Mouse (Mus musculus) brown adipose tissue, adult 24 weeks (tissue): ENCODE results near the gene Tpm3-rs7. TPM values are rescaled to one million over a fixed set of nuclear protein-coding genes. Genes with fewer than 3 reads are reported as not detected.
"Not testable (repeated sequence)": the region's sequence is repeated elsewhere in the genome, so short reads cannot be mapped to it uniquely, and the experiment has no call there.

ENCODE experiments used
- H3K27ac ChIP-seq: fragments of 200-500 bp; replicated peaks from 2 replicates; pipeline ENCODE4 v1.5.1; 2012; ENCODE audit warnings: low read depth, mild to moderate bottlenecking, low read length
- H3K4me1 ChIP-seq: fragments of 200-500 bp; 2 replicates; pipeline ENCODE4 v1.6.1; 2012; ENCODE audit warnings: low read length, mixed read lengths; ENCODE audit not compliant: control insufficient read depth, insufficient read depth, insufficient read length
- H3K4me3 ChIP-seq: fragments of 200-500 bp; 2 replicates; pipeline ENCODE4 v1.5.1; 2012; ENCODE audit warnings: low read depth, mild to moderate bottlenecking, low read length, moderate library complexity; ENCODE audit not compliant: insufficient read depth
- polyA plus RNA-seq: library from polyadenylated mRNA; stranded (reverse); fragments of >200 nt; gene quantifications from 2 replicates; pipeline ENCODE4 v1.2.4, GENCODE M21; 2012; ENCODE audit not compliant: missing spikeins, insufficient read depth, insufficient read length

Tpm3-rs7 gene
- 1.0 and 2.9 TPM in 2 replicates for polyA plus RNA-seq

DNA sequence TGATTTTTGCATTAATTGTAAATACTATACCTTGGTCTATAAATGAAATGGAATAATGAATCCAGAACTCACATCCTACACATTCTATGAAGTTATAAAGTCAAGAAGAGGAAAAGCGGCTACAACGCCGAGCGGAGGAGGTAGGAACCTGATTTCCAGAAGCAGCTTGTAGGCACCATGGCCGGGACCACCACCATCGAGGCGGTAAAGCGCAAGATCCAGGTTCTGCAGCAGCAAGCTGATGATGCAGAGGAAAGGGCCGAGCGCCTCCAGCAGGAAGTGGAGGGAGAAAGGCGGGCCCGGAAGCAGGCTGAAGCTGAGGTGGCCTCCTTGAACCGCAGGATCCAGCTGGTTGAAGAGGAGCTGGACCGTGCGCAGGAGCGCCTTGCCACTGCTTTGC is at the start of gene Tpm3-rs7:
Gene Tpm3-rs7 (plus strand): TSS at position 110 of the 400 bp plus-strand sequence.
- H3K4me3 ChIP-seq, H3K4me1 ChIP-seq, H3K27ac ChIP-seq: not testable (repeated sequence)

DNA sequence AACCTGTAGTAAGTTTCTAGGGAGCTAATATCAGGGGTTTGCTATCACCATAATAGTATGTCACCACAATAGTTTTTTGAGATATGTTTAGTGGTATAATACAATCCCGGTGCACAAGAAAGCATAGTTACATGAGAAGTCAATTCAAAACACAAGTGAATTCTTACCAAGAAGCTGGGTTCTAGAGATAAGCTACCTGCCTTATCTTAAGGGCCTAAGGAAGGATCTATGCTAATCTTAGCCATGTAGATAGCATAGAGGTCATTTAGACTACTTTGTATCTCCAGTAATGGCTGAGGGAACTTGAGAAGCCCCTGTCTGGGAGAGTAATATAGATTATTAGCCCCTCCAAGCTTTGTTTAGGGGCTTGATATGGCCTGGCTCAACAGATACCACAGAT is 2.6 kb downstream of the Tpm3-rs7 start:
- no peak overlapping the region for H3K27ac ChIP-seq
- H3K4me1 ChIP-seq = no peaks in the 10 kb centered on the region
- H3K4me3 ChIP-seq = no peak overlapping the region

DNA sequence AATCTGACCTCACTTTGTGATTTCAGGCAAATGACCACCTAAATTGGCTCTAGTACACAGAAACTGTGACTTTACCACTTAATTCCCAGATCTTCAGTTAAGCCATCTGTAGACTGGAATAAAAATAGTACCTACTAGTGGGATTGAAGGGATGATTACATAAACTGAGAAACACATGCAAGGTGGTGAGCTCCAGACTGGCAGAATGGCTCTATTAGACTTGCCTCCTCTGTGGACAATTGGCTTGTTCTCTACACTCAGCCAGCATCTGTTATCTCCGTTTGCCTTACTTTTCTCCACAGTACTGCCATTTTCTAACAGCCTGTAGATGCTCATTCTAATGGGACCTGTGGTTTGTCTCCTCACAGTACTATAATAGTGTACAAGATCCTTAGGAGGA is 49.0 kb downstream of the Tpm3-rs7 start:
- H3K4me3 ChIP-seq = no peak overlapping the region
- H3K4me1 ChIP-seq = no peaks in the 10 kb centered on the region
- H3K27ac ChIP-seq = no peak overlapping the region
